Mouse (Mus musculus): ENCODE measurements at regions not wholly inside any gene's neighbourhood (a gene's known extent, or its start where the extent isn't known, plus 50 kb on each side); places are given as distances from the start of the nearest gene placed in this dataset.

- TF ChIP-seq CTCF (IDR thresholded peaks at IDR 0.05; ENCODE audit: borderline replicate concordance, insufficient read depth, low read depth, low read length) (no peak), POLR2A (IDR thresholded peaks at IDR 0.05; ENCODE audit: borderline replicate concordance, insufficient read depth, low read length) (no peak)
Observed at GRCm38 (mm10) chr6:18654275-18654674, 139.6 kb upstream of the Cttnbp2 start.

All from cerebellum, adult 2 months (tissue).